Comparison of ENCODE assay signal across 26 mouse cellular contexts in genomic region chr1:63249261-63249660, GRCm38 (mm10). TPM values are rescaled to one million over a fixed set of nuclear protein-coding genes. Genes with fewer than 3 reads are reported as not detected.
DNase-seq lines count a peak whose midpoint lies in the region; ATAC-seq and TF ChIP-seq lines count a peak whose summit lies in the region.
"Had no signal": no experiment of that assay in that cellular context is flagged by ENCODE, and none has a peak within 500 bp of the region (broad histone marks: within the 10 kb centered on the region; RNA-seq: fewer than 3 reads in every experiment).

No protein-coding gene starts in this region.

- H3K4me3 ChIP-seq in limb, embryonic 11.5 days (ENCODE audit: low read depth, low read length) = no peak overlapping the region
- no peak overlapping the region for H3K4me3 ChIP-seq in limb, embryonic 10.5 days
- H3K4me3 ChIP-seq in midbrain, embryonic 16.5 days (ENCODE audit: low read depth, low read length) = no peak overlapping the region
- H3K4me3 ChIP-seq in midbrain, embryonic 13.5 days (replicated peaks) = no peak overlapping the region
- H3K4me3 ChIP-seq: heart, adult 2 months had no signal

- no peak for TF ChIP-seq CTCF in brain, embryonic 14.5 days (IDR thresholded peaks at IDR 0.05; ENCODE audit: borderline replicate concordance, extremely low read depth, insufficient read depth, insufficient read length)

- ATAC-seq in limb, embryonic 11.5 days (ENCODE audit: insufficient number of reproducible peaks, low FRiP score, low TSS enrichment, low read depth) = no peak
- ATAC-seq in midbrain, embryonic 16.5 days = no peak
- no peak for ATAC-seq in midbrain, embryonic 13.5 days
- ATAC-seq: activated CD4-positive, CD25-positive, alpha-beta regulatory T cell, adult 4 months; forebrain, embryonic 15.5 days; hindbrain, embryonic 16.5 days had no signal

- TF ChIP-seq POLR2A in brain, embryonic 14.5 days (IDR thresholded peaks at IDR 0.05; ENCODE audit: borderline replicate concordance, extremely low read depth, insufficient read depth, insufficient read length, poor library complexity, severe bottlenecking) = no peak

- no peak overlapping the region for H3K9ac ChIP-seq in limb, embryonic 11.5 days (ENCODE audit: low read length)
- H3K9ac ChIP-seq in midbrain, embryonic 16.5 days (ENCODE audit: low read depth, low read length) = no peak overlapping the region
- H3K9ac ChIP-seq in midbrain, embryonic 13.5 days (replicated peaks) = no peak overlapping the region
- H3K9ac ChIP-seq: embryonic facial prominence, embryonic 12.5 days; embryonic facial prominence, embryonic 15.5 days; forebrain, embryonic 15.5 days; heart, embryonic 13.5 days had no signal

- peak; percentile 28 for DNase-seq in embryo, embryonic 9.5 days (ENCODE audit: extremely low spot score)
- DNase-seq in embryo, embryonic 10 days (ENCODE audit: low spot score) = no peak
- DNase-seq in limb, embryonic 11.5 days (ENCODE audit: low spot score) = peak; percentile 34
- no peak for DNase-seq in limb, embryonic 10.5 days (ENCODE audit: low spot score)
- peak; percentile 24 for DNase-seq in brain, embryonic 14.5 days (ENCODE audit: low read depth)
- no peak for DNase-seq in adipocyte (ENCODE audit: low spot score)
- DNase-seq: adrenal gland, postnatal 10 days; cerebellum, adult 11-12 months; cerebellum, adult 8-10 months; cerebellum, postnatal 36 days; gastrocnemius, postnatal 10 days; gastrocnemius, postnatal 36 days; heart, adult 2 months; heart, postnatal 36 days had no signal

- 50% methylated on average over 4 of the region's 4 CpGs for WGBS in limb, embryonic 11.5 days
- WGBS in limb, embryonic 10.5 days = 53% methylated on average over 4 of the region's 4 CpGs
- 49% methylated on average over 4 of the region's 4 CpGs for WGBS in midbrain, embryonic 16.5 days
- WGBS in midbrain, embryonic 13.5 days = 34% methylated on average over 4 of the region's 4 CpGs

- H3K27me3 ChIP-seq in limb, embryonic 11.5 days (ENCODE audit: control insufficient read depth, insufficient read depth, low read length) = peaks cover 46% of the 10 kb centered on the region
- H3K27me3 ChIP-seq in limb, embryonic 10.5 days (ENCODE audit: low read depth, poor library complexity, severe bottlenecking) = peaks cover 94% of the 10 kb centered on the region
- peaks cover 16% of the 10 kb centered on the region for H3K27me3 ChIP-seq in midbrain, embryonic 16.5 days (ENCODE audit: control insufficient read depth, insufficient read depth, low read depth, low read length)
- peaks cover 81% of the 10 kb centered on the region for H3K27me3 ChIP-seq in midbrain, embryonic 13.5 days

- H3K27ac ChIP-seq in limb, embryonic 11.5 days (replicated peaks; ENCODE audit: low read depth, low read length) = no peak overlapping the region
- no peak overlapping the region for H3K27ac ChIP-seq in limb, embryonic 10.5 days
- 0 out of 2 replicates have a peak overlapping the region, but pooled peaks have one; percentile 82 for H3K27ac ChIP-seq in midbrain, embryonic 16.5 days (ENCODE audit: low read length)
- H3K27ac ChIP-seq in midbrain, embryonic 13.5 days = no peak overlapping the region
- H3K27ac ChIP-seq: embryonic facial prominence, embryonic 12.5 days; embryonic facial prominence, embryonic 15.5 days; forebrain, embryonic 15.5 days; heart, adult 2 months; heart, embryonic 13.5 days had no signal

- no peak overlapping the region for H3K4me2 ChIP-seq in limb, embryonic 11.5 days (ENCODE audit: low read depth, severe bottlenecking)
- H3K4me2 ChIP-seq in midbrain, embryonic 16.5 days (ENCODE audit: low read length) = no peak overlapping the region
- no peak overlapping the region for H3K4me2 ChIP-seq in midbrain, embryonic 13.5 days (replicated peaks)

- H3K9me3 ChIP-seq in limb, embryonic 11.5 days (ENCODE audit: control insufficient read depth, low read length) = no peaks in the 10 kb centered on the region
- H3K9me3 ChIP-seq in limb, embryonic 10.5 days (replicated peaks) = no peaks in the 10 kb centered on the region
- 0 out of 2 replicates have a peak, but pooled peaks cover 3% of the 10 kb centered on the region for H3K9me3 ChIP-seq in midbrain, embryonic 16.5 days (replicated peaks; ENCODE audit: control insufficient read depth, low read length, poor library complexity, severe bottlenecking)
- H3K9me3 ChIP-seq in midbrain, embryonic 13.5 days = no peaks in the 10 kb centered on the region
- H3K9me3 ChIP-seq: embryonic facial prominence, embryonic 12.5 days; embryonic facial prominence, embryonic 15.5 days; forebrain, embryonic 12.5 days; forebrain, embryonic 15.5 days; heart, embryonic 10.5 days; hindbrain, embryonic 10.5 days; hindbrain, embryonic 13.5 days had no signal

- no peaks in the 10 kb centered on the region for H3K36me3 ChIP-seq in limb, embryonic 11.5 days (ENCODE audit: control insufficient read depth, insufficient read depth, low read length)
- no peaks in the 10 kb centered on the region for H3K36me3 ChIP-seq in limb, embryonic 10.5 days
- no peaks in the 10 kb centered on the region for H3K36me3 ChIP-seq in midbrain, embryonic 16.5 days (ENCODE audit: control insufficient read depth, insufficient read depth, low read length)
- H3K36me3 ChIP-seq in midbrain, embryonic 13.5 days = no peaks in the 10 kb centered on the region
- H3K36me3 ChIP-seq: embryonic facial prominence, embryonic 12.5 days; embryonic facial prominence, embryonic 15.5 days; forebrain, embryonic 12.5 days; forebrain, embryonic 15.5 days; heart, embryonic 10.5 days; heart, embryonic 13.5 days; hindbrain, embryonic 10.5 days; hindbrain, embryonic 13.5 days had no signal

- H3K4me1 ChIP-seq in limb, embryonic 11.5 days (ENCODE audit: control insufficient read depth, insufficient read depth, low read length) = no peaks in the 10 kb centered on the region
- peaks cover 19% of the 10 kb centered on the region for H3K4me1 ChIP-seq in limb, embryonic 10.5 days
- peaks cover 7% of the 10 kb centered on the region; the same call in 1 of the 2 replicates for H3K4me1 ChIP-seq in midbrain, embryonic 16.5 days (ENCODE audit: control insufficient read depth, insufficient read depth, low read length)
- H3K4me1 ChIP-seq in midbrain, embryonic 13.5 days (replicated peaks) = peaks cover 26% of the 10 kb centered on the region
- H3K4me1 ChIP-seq: embryonic facial prominence, embryonic 12.5 days had no signal

RNA-seq across cellular contexts. Expression of gene Zdbf2, which starts 23.8 kb away (rescaled TPM):
- 11.3 and 11.4 TPM in 2 replicates for polyA plus RNA-seq in limb, embryonic 11.5 days (2014; fragmentation: Nextera tagmentation; extraction: Ambion mirVana)
- 10.9 and 12.8 TPM in 2 replicates for polyA plus RNA-seq in limb, embryonic 10.5 days (2016; fragmentation: Nextera tagmentation; extraction: Ambion mirVana)
- polyA plus RNA-seq in midbrain, embryonic 16.5 days (2015; fragmentation: Nextera tagmentation; extraction: Ambion mirVana) = 35.4 and 50.3 TPM in 2 replicates
- 47.9 and 49.6 TPM in 2 replicates for polyA plus RNA-seq in midbrain, embryonic 13.5 days (2015; fragmentation: Nextera tagmentation; extraction: Ambion mirVana)
- 12.8 and 19.0 TPM in 2 replicates for polyA plus RNA-seq in brain, embryonic 14.5 days (2012; rRNA removed)
- polyA plus RNA-seq: activated CD4-positive, CD25-positive, alpha-beta regulatory T cell, adult 4 months had no signal

RNA-seq across cellular contexts. Expression of gene Gpr1, which starts 34.9 kb away (rescaled TPM):
- 0.09 TPM in 1 of 2 replicates, not detected in the other for polyA plus RNA-seq in limb, embryonic 11.5 days (2014; fragmentation: Nextera tagmentation; extraction: Ambion mirVana)
- polyA plus RNA-seq in limb, embryonic 10.5 days (2016; fragmentation: Nextera tagmentation; extraction: Ambion mirVana) = 0.08 and 0.15 TPM in 2 replicates
- 0.88 and 1.1 TPM in 2 replicates for polyA plus RNA-seq in midbrain, embryonic 16.5 days (2015; fragmentation: Nextera tagmentation; extraction: Ambion mirVana)
- 0.43 and 0.70 TPM in 2 replicates for polyA plus RNA-seq in midbrain, embryonic 13.5 days (2015; fragmentation: Nextera tagmentation; extraction: Ambion mirVana)
- 0.26 and 0.45 TPM in 2 replicates for polyA plus RNA-seq in brain, embryonic 14.5 days (2012; rRNA removed)

Comparison
In these comparisons a context has a peak if more than half of its experiments do, and no peak if none do; other contexts are left out.
1. DNase-seq: peak in embryo, embryonic 9.5 days (single experiment), limb, embryonic 11.5 days (single experiment) and brain, embryonic 14.5 days (single experiment); none in embryo, embryonic 10 days (single experiment), limb, embryonic 10.5 days (single experiment) and adipocyte (single experiment).